Mouse (Mus musculus) liver, adult 2 months (tissue): Measurements from ENCODE around the gene Pde4dip.

Experiments used
- CTCF ChIP-seq: fragments of 200-500 bp; IDR thresholded peaks from 2 replicates; pipeline ENCODE4 v1.5.1; 2011; ENCODE audit warnings: low read depth, low read length, control low read depth
- POLR2A ChIP-seq: fragments of 200-500 bp; IDR thresholded peaks from 2 replicates; pipeline ENCODE4 v1.6.1; 2011; ENCODE audit warnings: low read length, control low read depth; ENCODE audit not compliant: insufficient read depth; ENCODE audit errors: extremely low read depth

GRCm38 (mm10) chr3:97811651-97812399 lies 76.7 kb downstream of the Pde4dip start:
- no peak for TF ChIP-seq POLR2A
- no peak for TF ChIP-seq CTCF
